Mouse (Mus musculus) myocyte (in vitro differentiated cells): ENCODE results near the gene Nbeal2. TPM values are rescaled to one million over a fixed set of nuclear protein-coding genes. Genes with fewer than 3 reads are reported as not detected.

Experiments
- H3K27me3 ChIP-seq: one replicate; pipeline ENCODE4 v1.6.1; 2011; ENCODE audit not compliant: control insufficient read depth, insufficient read depth, insufficient read length
- H3K36me3 ChIP-seq: one replicate; pipeline ENCODE4 v1.6.1; 2011; ENCODE audit not compliant: control insufficient read depth, insufficient read depth
- H3K4me2 ChIP-seq: one replicate; pipeline ENCODE4 v1.6.1; 2011; ENCODE audit warnings: low read depth, control low read depth
- H3K4me3 ChIP-seq: one replicate; pipeline ENCODE4 v1.5.1; 2011; ENCODE audit warnings: mild to moderate bottlenecking, control low read depth, moderate library complexity
- H3K79me2 ChIP-seq: one replicate; pipeline ENCODE4 v1.6.1; 2011; ENCODE audit not compliant: control insufficient read depth, insufficient read depth
- H3ac ChIP-seq: one replicate; pipeline ENCODE4 v1.6.1; 2011; ENCODE audit not compliant: control insufficient read depth, insufficient read length
- CEBPB ChIP-seq: IDR thresholded peaks from 2 replicates; pipeline ENCODE4 v1.6.1; 2011; ENCODE audit warnings: mild to moderate bottlenecking, moderate library complexity; ENCODE audit not compliant: poor library complexity, insufficient read depth, severe bottlenecking
- E2F4 ChIP-seq: IDR thresholded peaks from one replicate; pipeline ENCODE4 v1.6.1; 2011; ENCODE audit warnings: mild to moderate bottlenecking, control low read depth, moderate library complexity; ENCODE audit not compliant: insufficient read depth
- MAX ChIP-seq: IDR thresholded peaks from one replicate; pipeline ENCODE4 v1.6.1; 2011; ENCODE audit warnings: low read depth, mild to moderate bottlenecking, control low read depth
- MYOD1 ChIP-seq, 3 experiments: IDR thresholded peaks; one replicate each; pipeline ENCODE4 v1.6.1; 2011; ENCODE audit warnings: control low read depth in 2 of 3, low read depth in 2 of 3, mild to moderate bottlenecking in 2 of 3, moderate library complexity in 1 of 3; ENCODE audit not compliant: insufficient read length in 2 of 3, control insufficient read depth in 1 of 3
- MYOG ChIP-seq, 3 experiments: IDR thresholded peaks; one replicate each; pipeline ENCODE4 v1.6.1; 2011; ENCODE audit warnings: control low read depth in 2 of 3, low read depth in 2 of 3, mild to moderate bottlenecking in 2 of 3; ENCODE audit not compliant: insufficient read length in 2 of 3, control insufficient read depth in 1 of 3, insufficient read depth in 1 of 3
- POLR2A ChIP-seq: IDR thresholded peaks from one replicate; pipeline ENCODE4 v1.6.1; 2011; ENCODE audit warnings: low read depth, mild to moderate bottlenecking, control low read depth, moderate library complexity; ENCODE audit not compliant: insufficient read length
- POLR2AphosphoS2 ChIP-seq: IDR thresholded peaks from one replicate; pipeline ENCODE4 v1.6.1; 2011; ENCODE audit warnings: low read depth, control low read depth; ENCODE audit not compliant: insufficient read length
- REST ChIP-seq: IDR thresholded peaks from one replicate; pipeline ENCODE4 v1.6.1; 2011; ENCODE audit warnings: mild to moderate bottlenecking, control low read depth, moderate library complexity; ENCODE audit not compliant: insufficient read depth, insufficient read length
- SRF ChIP-seq: IDR thresholded peaks from one replicate; pipeline ENCODE4 v1.6.1; 2011; ENCODE audit warnings: low read depth; ENCODE audit not compliant: control insufficient read depth, insufficient read length
- TCF12 ChIP-seq: IDR thresholded peaks from one replicate; pipeline ENCODE4 v1.6.1; 2011; ENCODE audit warnings: mild to moderate bottlenecking, control low read depth; ENCODE audit not compliant: poor library complexity, insufficient read depth, severe bottlenecking
- TCF3 ChIP-seq: IDR thresholded peaks from one replicate; pipeline ENCODE4 v1.6.1; 2011; ENCODE audit warnings: low read depth, control low read depth; ENCODE audit not compliant: insufficient read length
- USF1 ChIP-seq: IDR thresholded peaks from one replicate; pipeline ENCODE4 v1.6.1; 2011; ENCODE audit warnings: low read depth, mild to moderate bottlenecking, control low read depth, moderate library complexity
- polyA plus RNA-seq: library from polyadenylated mRNA; unstranded; fragments of >200 nt; fragmentation: generic; extraction: Trizol; gene quantifications from one replicate; pipeline ENCODE4 v1.2.1, GENCODE M21; 2012; ENCODE audit warnings: missing spikeins

The Nbeal2 gene
- 3.3 TPM for polyA plus RNA-seq

DNA sequence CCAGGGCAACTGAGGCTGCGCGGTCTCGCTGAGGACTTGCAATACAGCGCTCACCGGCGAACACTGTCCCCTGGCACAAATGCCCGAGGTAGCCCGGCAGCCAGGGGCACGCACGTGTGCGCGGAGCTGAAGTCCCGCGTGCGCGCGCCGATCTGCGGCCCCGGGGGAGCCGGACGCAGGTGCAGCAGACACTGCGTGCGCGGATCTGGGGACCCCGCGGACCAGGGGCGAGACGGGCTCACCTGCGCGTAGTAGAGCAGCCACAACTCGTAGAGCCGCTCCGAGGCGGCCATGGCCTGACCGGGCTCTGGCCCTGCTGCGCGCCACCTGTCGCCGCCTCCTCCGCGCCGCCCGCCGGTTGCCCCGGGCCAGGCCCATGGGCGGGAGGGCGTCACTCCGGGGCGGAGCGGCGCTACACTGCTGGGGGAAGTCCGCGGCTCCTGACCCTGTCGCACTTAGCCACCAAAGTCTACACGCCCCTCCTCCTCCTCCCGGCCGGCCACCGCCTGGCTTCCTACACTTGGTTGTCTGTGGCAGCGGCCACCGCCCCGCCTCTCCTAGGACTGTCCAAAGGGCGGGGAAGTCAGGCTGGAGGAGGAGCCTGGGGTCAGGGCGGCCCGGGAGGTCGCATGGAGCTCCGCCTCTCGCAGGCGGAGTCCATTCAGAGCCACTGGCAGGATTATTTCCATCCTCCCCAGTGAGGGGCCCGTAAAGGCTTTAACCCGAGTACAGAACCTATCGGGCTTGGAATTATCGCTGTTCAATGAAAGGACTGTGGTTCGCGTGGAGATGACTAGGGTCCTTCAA lies at the start of gene Nbeal2:
Gene Nbeal2, minus strand, starts transcription at position 507 of the 807 bp plus-strand sequence.
- Histone ChIP-seq H3K79me2 (peaks cover 20% of the 10 kb centered on the region), H3K27me3 (no peaks in the 10 kb centered on the region), H3ac (peak within 1 kb of the TSS; percentile 43), H3K4me3 (peak within 1 kb of the TSS; percentile 26), H3K4me2 (peak within 1 kb of the TSS; percentile 97), H3K36me3 (no peaks in the 10 kb centered on the region)
- no peak for TF ChIP-seq E2F4
- TF ChIP-seq REST: no peak
- TF ChIP-seq SRF: no peak
- peak; percentile 6 for TF ChIP-seq POLR2AphosphoS2
- no peak for TF ChIP-seq TCF12
- peak in 2 of 3 experiments; percentile 61 to 89 for TF ChIP-seq MYOD1 (IDR thresholded peaks at IDR 0.05; ENCODE audit: control insufficient read depth in 1 of 3, insufficient read length in 2 of 3, low read depth in 2 of 3)
- peak in 2 of 3 experiments; percentile 68 to 86 for TF ChIP-seq MYOG (IDR thresholded peaks at IDR 0.05; ENCODE audit: control insufficient read depth in 1 of 3, insufficient read depth in 1 of 3, insufficient read length in 2 of 3, low read depth in 2 of 3)
- TF ChIP-seq USF1: no peak
- no peak for TF ChIP-seq MAX
- TF ChIP-seq TCF3: peak; percentile 23
- no peak for TF ChIP-seq CEBPB
- peak; percentile 61 for TF ChIP-seq POLR2A

DNA sequence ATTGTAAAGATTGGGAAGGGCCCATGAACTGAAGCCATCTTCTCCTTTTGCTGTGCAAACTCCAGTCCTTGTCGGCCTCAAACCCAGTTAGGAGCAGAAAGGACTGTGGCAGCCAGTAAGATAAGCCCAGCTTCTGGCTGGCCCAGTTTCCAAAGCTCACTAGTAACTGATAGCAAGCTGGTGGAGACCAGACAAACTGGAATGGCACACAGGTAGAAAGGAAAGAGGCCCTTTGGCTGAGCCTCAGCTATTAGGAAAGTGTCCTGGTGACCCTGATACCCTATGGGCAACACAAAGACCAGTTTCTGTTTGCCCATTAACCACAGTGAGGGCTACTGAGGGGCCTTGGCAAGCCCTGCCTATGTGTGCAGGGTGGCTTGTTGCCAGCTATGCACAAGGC lies 48.9 kb upstream of the Nbeal2 start:
- Histone ChIP-seq H3K4me2 (no peak overlapping the region), H3ac (no peak overlapping the region), H3K27me3 (no peaks in the 10 kb centered on the region), H3K79me2 (no peaks in the 10 kb centered on the region), H3K4me3 (no peak overlapping the region), H3K36me3 (no peaks in the 10 kb centered on the region)
- no peak for TF ChIP-seq POLR2A
- no peak for TF ChIP-seq SRF
- no peak for TF ChIP-seq TCF12
- TF ChIP-seq MYOD1 (IDR thresholded peaks at IDR 0.05; ENCODE audit: control insufficient read depth in 1 of 3, insufficient read length in 2 of 3, low read depth in 2 of 3): no peak
- TF ChIP-seq REST: no peak
- no peak for TF ChIP-seq MYOG (IDR thresholded peaks at IDR 0.05; ENCODE audit: control insufficient read depth in 1 of 3, insufficient read depth in 1 of 3, insufficient read length in 2 of 3, low read depth in 2 of 3)
- no peak for TF ChIP-seq CEBPB
- TF ChIP-seq POLR2AphosphoS2: no peak
- no peak for TF ChIP-seq TCF3
- no peak for TF ChIP-seq USF1
- no peak for TF ChIP-seq MAX
- TF ChIP-seq E2F4: no peak

DNA sequence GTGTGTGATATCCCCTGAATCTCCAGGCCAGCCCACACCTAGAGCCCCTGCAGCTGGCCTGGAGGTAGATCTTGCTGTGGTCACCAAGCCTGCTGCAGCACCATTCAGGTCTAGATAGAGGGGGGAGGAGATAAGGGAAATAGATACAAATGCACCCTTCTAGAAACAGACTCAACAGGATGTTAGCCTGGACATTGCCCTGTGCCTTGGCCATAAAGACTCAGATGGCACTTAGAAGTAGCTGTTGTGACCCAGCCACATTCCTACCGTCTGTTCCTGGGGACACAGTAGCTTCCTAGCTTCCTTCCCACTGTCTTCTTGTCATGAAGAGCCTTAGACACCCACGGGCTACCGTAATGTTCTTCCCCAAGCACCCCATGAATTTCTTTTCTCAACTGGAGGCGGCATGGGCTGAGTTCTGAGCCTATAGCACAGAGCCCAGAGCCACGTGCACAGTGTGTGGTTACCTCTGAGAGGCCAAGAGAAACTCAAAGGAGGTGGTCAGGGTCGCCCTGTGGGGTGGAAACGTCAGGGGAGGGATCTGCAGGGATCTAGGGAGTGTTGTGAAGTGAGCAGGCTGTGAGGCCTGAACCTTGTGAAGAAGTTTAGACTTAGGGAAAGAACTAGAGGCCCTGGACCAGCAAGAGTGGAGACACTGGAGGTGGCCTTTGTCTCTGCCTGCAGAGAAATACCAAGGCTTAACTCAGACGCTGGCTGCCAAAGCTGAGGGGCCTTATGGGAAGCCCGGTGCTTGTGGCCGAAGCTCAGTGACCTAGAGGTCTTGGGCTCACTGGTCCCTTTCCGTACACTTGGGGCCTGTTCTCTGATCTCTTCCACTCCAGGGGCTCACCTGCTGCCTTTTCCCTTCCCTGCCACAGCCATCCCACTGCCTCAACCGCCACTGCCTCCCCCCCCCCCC lies 47.4 kb upstream of the Nbeal2 start:
- Histone ChIP-seq H3K79me2 (no peaks in the 10 kb centered on the region), H3ac (no peak overlapping the region), H3K27me3 (no peaks in the 10 kb centered on the region), H3K4me3 (no peak overlapping the region), H3K4me2 (no peak overlapping the region), H3K36me3 (no peaks in the 10 kb centered on the region)
- no peak for TF ChIP-seq MYOD1 (IDR thresholded peaks at IDR 0.05; ENCODE audit: control insufficient read depth in 1 of 3, insufficient read length in 2 of 3, low read depth in 2 of 3)
- TF ChIP-seq MAX: no peak
- no peak for TF ChIP-seq TCF12
- no peak for TF ChIP-seq SRF
- TF ChIP-seq MYOG (IDR thresholded peaks at IDR 0.05; ENCODE audit: control insufficient read depth in 1 of 3, insufficient read depth in 1 of 3, insufficient read length in 2 of 3, low read depth in 2 of 3): no peak
- no peak for TF ChIP-seq POLR2A
- TF ChIP-seq USF1: no peak
- no peak for TF ChIP-seq E2F4
- no peak for TF ChIP-seq TCF3
- no peak for TF ChIP-seq CEBPB
- no peak for TF ChIP-seq REST
- no peak for TF ChIP-seq POLR2AphosphoS2

DNA sequence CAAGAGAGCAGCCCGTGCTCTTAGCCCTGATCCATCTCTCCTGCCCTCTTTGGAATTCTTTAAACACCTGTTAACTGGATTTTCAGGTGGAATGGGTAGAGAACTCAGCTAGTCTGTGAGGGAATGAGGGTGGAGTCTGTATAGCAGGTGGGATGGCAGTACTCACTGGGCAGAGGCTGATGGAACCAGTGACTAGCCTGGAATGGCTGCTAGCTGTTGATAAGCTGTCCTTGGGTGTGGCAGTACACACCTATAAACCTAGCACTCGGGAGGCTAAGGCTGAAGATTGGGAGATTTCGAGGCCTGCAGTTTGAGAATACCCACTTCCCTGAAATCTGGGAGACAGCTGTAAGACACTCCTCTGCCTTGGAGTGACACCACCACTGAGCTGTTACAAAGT lies 45.6 kb upstream of the Nbeal2 start:
- TF ChIP-seq E2F4: no peak
- no peak for TF ChIP-seq MYOG (IDR thresholded peaks at IDR 0.05; ENCODE audit: control insufficient read depth in 1 of 3, insufficient read depth in 1 of 3, insufficient read length in 2 of 3, low read depth in 2 of 3)
- no peak for TF ChIP-seq REST
- no peak for TF ChIP-seq POLR2AphosphoS2
- no peak for TF ChIP-seq TCF3
- no peak for TF ChIP-seq USF1
- Histone ChIP-seq H3K27me3 (no peaks in the 10 kb centered on the region), H3K36me3 (no peaks in the 10 kb centered on the region), H3ac (no peak overlapping the region), H3K4me2 (no peak overlapping the region), H3K4me3 (no peak overlapping the region), H3K79me2 (no peaks in the 10 kb centered on the region)
